Mouse (Mus musculus) erythroblast, embryonic 14.5 days (primary cell): ENCODE data around the gene Akt3.

Experiments used
- GATA1 ChIP-seq: IDR thresholded peaks from 2 replicates; pipeline ENCODE4 v1.6.1; 2012; ENCODE audit warnings: low read length, inconsistent platforms, mixed read lengths
- TAL1 ChIP-seq: IDR thresholded peaks from 3 replicates; pipeline ENCODE4 v1.6.1; 2012; ENCODE audit warnings: low read length, inconsistent platforms, mixed read lengths

DNA sequence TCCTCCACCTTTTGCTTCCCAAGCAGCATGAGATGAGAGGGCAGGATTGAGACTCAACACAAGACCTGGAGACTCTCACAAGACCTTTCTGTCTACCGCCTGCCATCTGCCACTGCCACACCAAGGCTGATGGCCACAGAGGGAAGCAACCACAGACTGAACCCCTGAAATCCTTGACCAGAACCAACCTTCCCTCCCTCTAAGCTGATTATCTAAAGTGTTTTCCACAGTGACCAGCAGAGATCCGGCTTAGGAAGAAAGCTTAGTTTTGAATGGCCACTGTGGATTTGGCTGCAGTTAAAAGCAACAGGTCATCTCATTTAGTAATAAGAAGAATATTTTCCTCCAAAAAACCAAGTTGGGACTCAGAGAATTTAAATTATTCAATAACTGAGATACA is 276.5 kb downstream of the Akt3 start:
- TF ChIP-seq TAL1 (no peak), GATA1 (no peak)
